Mouse (Mus musculus) fat pad, adult 2 months (tissue): ENCODE results near the gene Gna12.

Experiments used
- DNase-seq: peaks from one replicate; pipeline ENCODE4 v3.0.0-alpha.2; 2011; ENCODE audit warnings: low read depth, low spot score; ENCODE audit errors: extremely low read depth

Gene Gna12

DNA sequence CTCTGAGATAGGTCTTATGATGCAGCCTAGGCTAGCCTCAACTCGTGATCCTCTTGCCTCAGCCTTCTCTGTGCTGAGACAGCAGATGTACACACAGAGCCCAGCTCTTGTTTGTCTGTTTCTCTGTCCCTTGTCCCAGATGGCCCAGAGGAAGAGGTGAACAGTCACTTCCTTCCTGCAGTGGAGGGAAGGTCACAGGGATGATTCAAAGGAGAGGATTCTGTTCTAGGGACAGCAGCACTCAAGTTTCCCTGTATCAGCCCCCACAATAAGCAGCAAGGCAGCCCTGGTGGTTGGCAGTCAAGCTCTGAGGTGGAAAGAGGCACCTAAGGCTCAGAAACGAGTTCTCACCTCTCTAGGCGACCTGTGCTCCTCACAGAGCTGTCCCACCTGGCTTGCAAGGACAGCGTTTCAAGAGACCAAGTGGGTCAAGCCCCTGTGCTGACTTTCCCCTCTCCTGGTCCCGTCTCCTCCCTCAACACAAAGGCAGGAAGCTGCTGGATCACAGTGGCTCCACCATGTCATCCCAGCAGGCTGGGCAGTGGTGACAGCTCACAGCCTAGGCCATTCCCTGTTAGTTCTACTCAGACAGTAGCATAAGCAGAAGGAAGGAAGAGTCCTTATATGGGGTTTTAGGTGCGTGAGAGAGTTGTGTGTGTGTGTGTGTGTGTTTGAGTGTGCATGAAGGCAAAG is 65.2 kb downstream of the Gna12 start:
- DNase-seq = no peak

- DNase-seq = no peak
Measured at GRCm38 (mm10) chr5:140762540-140762939, 67.7 kb downstream of the Gna12 start.

GRCm38 (mm10) chr5:140758864-140759263 is 71.4 kb downstream of the Gna12 start:
- no peak for DNase-seq

DNA sequence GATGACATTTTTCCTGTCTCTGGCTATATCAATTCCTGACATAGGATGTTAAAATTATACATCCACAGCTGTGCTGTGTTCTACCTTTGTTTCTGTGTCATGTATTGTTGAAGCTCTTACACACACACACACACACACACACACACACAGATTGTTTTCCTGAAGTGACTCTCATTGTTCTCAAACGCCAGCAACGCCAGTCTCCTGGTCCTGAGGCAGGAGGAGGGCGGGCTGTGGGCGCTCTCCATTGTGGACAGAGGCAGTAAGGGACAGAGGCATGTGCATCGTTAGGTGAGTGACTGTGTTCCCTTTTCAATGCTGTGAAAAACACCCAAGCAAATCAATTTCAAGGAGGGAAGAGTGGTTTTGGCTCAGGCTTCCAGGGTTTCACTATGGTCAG is 77.0 kb downstream of the Gna12 start:
- DNase-seq = no peak

DNA sequence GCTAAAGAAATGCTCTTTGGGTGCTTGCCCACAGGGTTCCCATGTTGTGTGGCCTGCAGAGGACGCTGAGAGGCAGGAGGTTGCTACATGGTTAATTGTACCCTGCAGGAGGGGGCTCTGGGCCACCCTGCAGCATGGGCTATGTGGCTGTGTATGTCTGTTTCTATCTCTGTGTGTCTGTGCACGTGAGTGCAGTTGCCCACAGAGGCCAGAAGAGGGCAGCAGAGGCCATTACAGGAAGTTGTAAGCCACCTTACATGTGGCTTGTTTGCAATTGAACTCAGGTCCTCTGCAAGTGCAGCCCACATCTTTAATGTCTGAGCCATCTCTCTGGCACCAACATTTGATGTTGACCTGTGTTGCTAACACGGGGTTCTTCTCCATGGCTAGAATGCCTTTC is 77.6 kb downstream of the Gna12 start:
- no peak for DNase-seq

GRCm38 (mm10) chr5:140752041-140752440 is 78.2 kb downstream of the Gna12 start:
- DNase-seq = no peak

DNA sequence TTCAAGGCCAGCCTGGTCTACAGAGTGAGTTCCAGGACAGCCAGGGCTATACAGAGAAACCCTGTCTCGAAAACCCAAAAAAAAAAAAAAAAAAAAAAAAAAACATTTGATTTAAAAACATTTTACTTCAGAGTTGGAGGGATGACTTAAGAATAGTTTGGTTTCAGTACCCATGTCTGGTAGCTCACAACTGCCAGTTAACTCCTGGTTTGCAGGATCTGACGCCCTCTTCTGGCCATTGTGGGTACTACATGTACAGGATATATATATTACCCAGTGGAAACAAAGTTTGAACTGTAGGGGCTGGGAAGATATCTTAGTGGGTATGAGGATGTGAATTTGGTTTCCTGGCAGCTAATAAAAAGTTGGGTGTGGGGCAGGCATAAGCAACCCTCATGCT is 79.3 kb downstream of the Gna12 start:
- DNase-seq = no peak

DNA sequence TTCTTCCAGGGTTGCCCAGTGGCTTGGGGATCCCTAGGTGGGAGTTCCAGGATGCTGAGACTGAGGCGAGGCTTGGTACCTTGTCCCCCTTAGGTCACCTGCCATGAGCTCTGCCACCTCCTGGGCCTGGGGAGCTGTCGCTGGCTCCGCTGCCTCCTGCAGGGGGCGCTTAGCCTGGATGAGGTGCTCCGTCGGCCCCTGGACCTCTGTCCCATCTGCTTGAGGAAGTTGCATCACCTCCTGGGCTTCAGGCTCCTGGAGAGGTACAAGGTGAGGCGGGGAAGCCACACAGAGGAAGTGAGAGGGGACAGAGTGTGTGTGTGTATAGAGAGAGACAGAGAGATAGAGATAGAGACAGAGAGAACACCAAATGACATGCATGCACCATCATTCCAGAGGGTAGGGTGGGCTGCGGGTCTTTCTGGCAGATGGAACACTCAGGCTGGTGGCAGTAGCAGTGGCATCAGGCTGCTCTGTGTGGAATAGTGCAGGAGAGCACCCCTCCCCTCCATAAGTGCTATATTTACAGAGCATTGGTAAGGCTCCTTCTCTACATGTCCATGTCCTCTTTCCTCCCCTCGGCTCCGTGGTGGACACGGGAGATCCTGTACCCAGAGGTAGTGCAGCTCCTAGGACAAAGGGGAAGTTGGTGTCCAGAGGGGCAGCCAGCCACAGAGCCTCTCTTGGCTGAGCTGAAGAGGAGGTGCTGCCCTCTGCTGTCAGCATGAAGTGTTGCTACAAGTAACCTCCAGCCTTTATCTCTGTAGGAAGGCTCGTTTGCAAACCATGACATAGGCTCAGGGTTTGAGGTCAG is 81.0 kb downstream of the Gna12 start:
- no peak for DNase-seq

DNA sequence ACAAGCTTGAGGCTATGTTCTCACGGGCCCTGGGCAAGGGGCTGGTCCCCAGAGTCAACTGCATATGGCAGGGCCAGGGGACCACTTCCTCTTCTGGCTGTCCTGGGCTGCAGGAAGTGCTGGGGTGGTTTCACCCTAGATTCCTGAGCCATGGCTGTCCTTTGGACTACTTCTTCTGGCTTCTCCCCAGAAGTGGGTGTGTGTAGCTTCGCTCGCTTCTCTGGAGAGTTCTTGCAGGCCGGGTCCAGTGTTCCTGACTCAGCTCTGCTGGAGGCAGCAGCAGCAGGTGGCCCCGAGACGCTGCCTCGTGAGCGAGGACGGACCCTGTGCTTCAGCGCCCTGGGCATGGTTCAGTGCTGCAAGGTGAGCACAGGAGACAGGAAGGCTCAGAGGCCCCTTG is 81.8 kb downstream of the Gna12 start:
- DNase-seq = no peak

- DNase-seq = peak; percentile 63
Measured at GRCm38 (mm10) chr5:140743706-140744131, 86.5 kb downstream of the Gna12 start.

DNA sequence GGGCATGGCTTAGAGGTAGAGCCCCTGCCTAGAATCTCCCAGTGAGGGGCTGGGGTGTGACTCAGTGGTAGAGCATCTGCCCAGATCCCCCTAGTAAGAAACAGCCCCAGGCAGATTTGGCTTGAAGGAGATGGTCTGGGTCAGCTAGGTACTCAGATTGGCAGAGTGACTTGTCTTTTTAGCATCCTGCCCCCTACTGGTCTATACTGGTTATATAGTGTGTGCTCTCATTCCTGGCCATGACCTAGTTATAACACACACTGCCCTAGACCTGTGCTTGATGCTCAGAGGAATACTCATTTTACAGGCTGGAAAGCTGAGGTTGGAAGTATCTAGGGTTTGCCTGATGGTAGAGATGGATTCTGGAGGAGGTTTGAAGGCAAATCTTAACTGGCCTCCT is 88.4 kb downstream of the Gna12 start:
- DNase-seq = no peak

- DNase-seq = no peak
Measured at GRCm38 (mm10) chr5:140741040-140741439, 89.2 kb downstream of the Gna12 start.

DNA sequence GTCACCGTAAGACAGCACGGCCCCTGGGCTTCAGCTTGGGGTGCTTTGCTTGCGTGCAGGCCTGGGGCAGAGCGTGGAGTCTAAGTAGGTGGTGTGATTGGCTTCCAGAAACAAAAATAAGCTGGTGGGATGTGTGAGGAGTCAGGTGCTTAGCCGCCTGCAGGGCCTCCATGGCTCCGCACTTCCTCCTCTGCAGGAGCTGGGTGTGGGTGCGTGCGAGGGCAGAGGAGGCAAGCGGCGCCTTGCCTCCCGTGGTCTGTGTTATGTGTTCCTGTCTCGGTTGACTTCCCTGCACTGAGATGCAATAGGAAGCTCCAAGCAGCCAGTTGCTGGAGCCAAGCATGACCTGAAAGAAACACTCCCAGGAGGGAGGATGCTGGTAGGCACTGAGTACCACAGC is 90.4 kb downstream of the Gna12 start:
- DNase-seq = no peak

DNA sequence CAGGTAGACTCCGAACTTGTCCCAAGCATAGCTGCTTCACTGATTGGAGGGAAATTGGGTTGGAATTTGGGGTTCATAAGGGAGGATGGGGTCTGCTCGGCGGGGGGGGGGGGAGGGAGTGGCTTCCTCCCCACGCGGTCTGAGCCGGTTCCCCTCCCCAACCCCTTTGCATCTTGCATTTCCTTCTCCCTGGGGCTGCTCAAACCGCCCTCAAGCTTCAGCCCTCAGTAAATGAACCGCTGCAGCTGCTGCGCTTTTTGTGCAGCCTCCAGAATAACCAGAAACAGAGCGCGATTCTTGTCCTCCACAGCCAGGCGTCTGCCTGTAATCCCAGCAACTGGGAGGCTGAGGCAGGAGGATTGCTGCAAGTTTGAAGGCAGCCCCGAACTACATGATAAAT is 94.1 kb downstream of the Gna12 start:
- no peak for DNase-seq

DNA sequence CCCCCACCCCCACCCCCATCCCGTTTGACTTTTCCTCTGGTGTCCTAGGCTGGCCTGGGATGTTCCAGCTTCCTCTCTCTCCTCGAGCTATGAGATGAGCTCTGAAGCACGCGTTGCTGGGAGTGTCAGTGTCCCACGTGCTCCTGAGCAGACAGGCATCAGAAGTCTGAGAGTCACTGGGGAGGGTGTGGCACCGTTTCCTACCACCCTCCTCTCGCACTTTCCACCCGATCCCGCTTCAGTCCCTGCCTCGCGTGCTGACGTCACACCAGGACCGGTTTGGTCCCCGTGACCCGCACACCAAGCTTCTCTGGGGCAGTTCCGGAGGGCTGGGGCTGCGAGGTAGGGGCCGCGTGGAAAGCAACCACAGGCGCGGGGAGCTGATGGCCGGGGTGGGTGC is 94.9 kb downstream of the Gna12 start:
- no peak for DNase-seq

GRCm38 (mm10) chr5:140733336-140733735 is 96.9 kb downstream of the Gna12 start:
- no peak for DNase-seq

- DNase-seq = no peak
Measured at GRCm38 (mm10) chr5:140732195-140732594, 98.0 kb downstream of the Gna12 start.

GRCm38 (mm10) chr5:140731040-140731797 is 99.0 kb downstream of the Gna12 start:
- DNase-seq = no peak

GRCm38 (mm10) chr5:140726946-140727740 is 103.1 kb downstream of the Gna12 start:
- DNase-seq = no peak

DNA sequence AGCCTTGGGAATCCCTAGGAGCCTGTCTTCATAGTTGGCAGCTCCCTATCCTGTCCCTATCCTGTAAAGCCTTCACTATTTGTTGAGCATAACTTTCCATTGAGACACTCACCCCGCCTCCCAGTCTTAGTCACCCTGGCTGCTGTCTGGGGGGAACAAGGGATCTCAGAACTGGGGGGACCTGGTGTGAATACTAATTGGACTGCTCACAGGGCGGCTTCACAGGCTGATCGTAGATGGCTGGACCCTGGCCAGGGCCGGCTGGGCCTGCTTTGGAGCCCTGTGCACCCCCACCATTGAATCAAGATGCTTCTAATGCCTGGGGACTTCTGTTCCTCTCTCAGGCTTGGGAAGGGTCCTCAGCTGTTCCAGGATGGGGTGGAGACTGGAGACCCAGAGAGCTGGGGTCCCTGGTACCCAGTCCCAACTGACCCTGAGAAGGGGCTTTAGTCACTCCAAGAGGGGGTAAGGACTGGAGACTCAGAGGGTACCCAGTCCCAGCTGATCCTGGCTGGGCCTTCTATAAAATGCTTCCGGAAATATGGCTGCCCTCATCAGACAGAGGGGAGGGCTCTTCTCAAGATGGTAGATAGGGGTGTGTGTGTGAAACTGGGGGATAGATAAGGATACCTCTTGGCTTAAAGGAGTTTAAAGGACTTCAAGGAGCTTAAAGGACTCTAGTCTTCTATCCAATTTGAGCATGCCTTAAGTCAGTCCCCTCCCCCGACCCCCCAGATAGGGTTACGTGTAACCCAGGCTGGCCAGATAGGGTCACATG is 104.0 kb downstream of the Gna12 start:
- no peak for DNase-seq
